Mouse (Mus musculus) hindbrain, embryonic 12.5 days (tissue): ENCODE results near the gene Kcnc3. TPM values are rescaled to one million over a fixed set of nuclear protein-coding genes. Genes with fewer than 3 reads are reported as not detected.

Experiments used
- ATAC-seq: fragments of 200-750 bp; cut with Nextera tagmentation; 2 replicates; pipeline ENCODE4 v1.8.0; 2017; ENCODE audit warnings: moderate TSS enrichment; ENCODE audit not compliant: low FRiP score
- H3K27ac ChIP-seq: fragments of 300-500 bp; sonication (generic); 2 replicates; pipeline ENCODE4 v1.5.1; 2016; ENCODE audit warnings: mild to moderate bottlenecking
- H3K27me3 ChIP-seq: fragments of 300-500 bp; sonication (generic); 2 replicates; pipeline ENCODE4 v1.6.1; 2016; ENCODE audit warnings: mild to moderate bottlenecking
- H3K36me3 ChIP-seq: fragments of 300-500 bp; sonication (generic); 2 replicates; pipeline ENCODE4 v1.6.1; 2016; ENCODE audit warnings: mild to moderate bottlenecking
- H3K4me1 ChIP-seq: fragments of 300-500 bp; sonication (generic); 2 replicates; pipeline ENCODE4 v1.6.1; 2016
- H3K4me2 ChIP-seq: fragments of 300-500 bp; sonication (generic); replicated peaks from 2 replicates; pipeline ENCODE4 v1.6.1; 2016; ENCODE audit warnings: mild to moderate bottlenecking
- H3K4me3 ChIP-seq: fragments of 300-500 bp; sonication (generic); 2 replicates; pipeline ENCODE4 v1.5.1; 2016; ENCODE audit warnings: mild to moderate bottlenecking
- H3K9ac ChIP-seq: fragments of 300-500 bp; sonication (generic); 2 replicates; pipeline ENCODE4 v1.6.1; 2016; ENCODE audit warnings: mild to moderate bottlenecking, moderate library complexity
- H3K9me3 ChIP-seq: fragments of 300-500 bp; sonication (generic); replicated peaks from 2 replicates; pipeline ENCODE4 v1.6.1; 2016; ENCODE audit warnings: mild to moderate bottlenecking
- WGBS: fragments of 180-500 bp; shearing (Covaris S2); methylation state at CpG from one replicate; pipeline ENCODE4 v1.1.7; 2016; 5-methylcytosine and 5-hydroxymethylcytosine counted together
- polyA plus RNA-seq: library from polyadenylated mRNA; unstranded; fragments of >200 nt; fragmentation: Nextera tagmentation; extraction: Ambion mirVana; gene quantifications from 2 replicates; pipeline ENCODE4 v1.2.1, GENCODE M21; 2016

The Kcnc3 gene
- polyA plus RNA-seq, 1 experiment from 2014 or later = 3.8 TPM

DNA sequence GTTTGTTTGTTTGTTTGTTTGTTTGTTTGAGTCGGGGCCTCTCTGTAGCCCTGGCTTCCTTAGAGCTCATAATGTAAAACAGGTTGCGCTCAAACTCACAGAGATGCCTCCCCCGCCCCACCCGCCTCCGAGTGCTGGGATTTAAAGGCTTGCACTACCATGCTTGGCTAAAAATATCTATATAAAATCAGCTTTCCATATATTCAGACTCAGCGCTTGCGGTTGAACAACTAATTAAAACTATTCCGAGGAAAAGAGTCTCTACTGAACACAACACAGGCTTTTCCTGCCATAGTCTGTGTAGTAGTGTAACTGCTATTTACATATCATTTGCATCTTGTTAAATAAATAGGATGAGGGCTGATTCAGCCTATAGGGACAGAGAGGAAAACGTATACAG lies 46.2 kb downstream of the Kcnc3 start:
- WGBS = 87% methylated on average over 9 of the region's 9 CpGs
- H3K27ac ChIP-seq = no peak overlapping the region
- H3K4me2 ChIP-seq = no peak overlapping the region
- no peaks in the 10 kb centered on the region for H3K36me3 ChIP-seq
- H3K4me3 ChIP-seq = no peak overlapping the region
- peaks cover 83% of the 10 kb centered on the region for H3K27me3 ChIP-seq
- H3K4me1 ChIP-seq = peaks cover 6% of the 10 kb centered on the region; the same call in 1 of the 2 replicates
- no peak overlapping the region for H3K9ac ChIP-seq
- H3K9me3 ChIP-seq = peaks cover 5% of the 10 kb centered on the region; the same call in 1 of the 2 replicates
- no peak for ATAC-seq

DNA sequence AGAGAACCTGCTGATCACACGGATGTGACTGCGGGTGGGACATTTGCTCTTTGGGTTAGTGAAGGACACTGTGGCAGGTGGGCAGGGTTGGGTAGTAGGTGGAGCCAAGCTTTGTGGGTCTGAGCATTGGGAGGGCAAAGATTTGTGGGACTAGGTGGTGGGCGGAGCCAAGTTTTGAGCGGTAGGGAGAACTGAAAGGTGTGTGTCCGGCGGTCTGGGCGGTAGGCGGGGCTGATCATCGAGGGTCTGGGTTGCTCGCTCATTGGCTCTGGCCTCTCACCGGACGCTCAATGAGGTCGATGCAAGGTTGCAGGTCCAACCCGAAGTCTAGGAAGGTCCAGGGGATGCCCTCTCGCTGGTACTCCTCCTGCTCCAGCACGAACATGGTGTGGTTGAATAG lies 48.2 kb downstream of the Kcnc3 start:
- no peak for ATAC-seq
- peaks cover 5% of the 10 kb centered on the region; the same call in 1 of the 2 replicates for H3K9me3 ChIP-seq
- H3K4me2 ChIP-seq = peak overlapping the region; percentile 33
- peaks cover 6% of the 10 kb centered on the region; the same call in 1 of the 2 replicates for H3K4me1 ChIP-seq
- no peaks in the 10 kb centered on the region for H3K36me3 ChIP-seq
- no peak overlapping the region for H3K9ac ChIP-seq
- H3K27me3 ChIP-seq = peaks cover 85% of the 10 kb centered on the region
- 2% methylated on average over 16 of the region's 16 CpGs for WGBS
- no peak overlapping the region for H3K27ac ChIP-seq
- peak overlapping the region; percentile 1; the same call in 1 of the 2 replicates for H3K4me3 ChIP-seq

DNA sequence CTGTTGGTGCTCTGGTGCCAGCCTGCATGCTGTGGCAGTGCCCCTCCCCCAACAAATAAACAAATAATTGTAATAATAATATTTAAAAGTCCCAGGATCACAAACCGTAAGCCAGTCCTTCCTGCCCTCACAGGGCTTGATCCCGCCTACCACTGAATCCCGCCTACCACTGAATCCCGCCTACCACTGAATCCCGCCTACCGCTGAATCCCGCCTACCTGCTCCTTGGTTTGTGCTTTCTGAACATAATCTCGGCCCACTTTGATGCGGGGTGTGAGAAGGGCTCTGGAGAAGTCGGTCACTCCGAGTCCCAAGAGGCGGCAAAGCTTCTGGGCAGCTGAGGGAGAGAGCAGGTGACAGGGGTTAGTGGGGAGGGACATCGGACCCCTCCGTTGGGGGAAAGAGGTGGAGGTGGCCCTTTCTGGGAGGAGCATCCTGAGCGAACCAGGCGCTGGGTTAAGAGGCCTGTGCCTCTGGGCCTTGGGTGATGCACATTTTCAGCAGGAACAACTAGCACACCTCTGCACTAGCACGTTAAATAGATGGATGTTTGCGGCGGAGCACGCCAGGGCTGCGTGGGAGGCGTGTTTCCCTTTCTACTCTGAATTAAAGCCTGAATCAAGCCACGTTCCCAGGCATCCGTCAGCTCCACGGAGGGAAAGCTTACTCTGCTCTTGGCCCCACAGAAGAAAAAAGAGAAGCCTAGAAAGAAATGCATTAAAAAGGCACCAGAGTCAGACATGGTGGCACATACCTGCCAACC lies 50.6 kb downstream of the Kcnc3 start:
- Histone ChIP-seq H3K27me3 (peaks cover 91% of the 10 kb centered on the region), H3K36me3 (no peaks in the 10 kb centered on the region), H3K4me2 (peak overlapping the region; percentile 22; the same call in 1 of the 2 replicates), H3K27ac (no peak overlapping the region), H3K4me1 (peaks cover 6% of the 10 kb centered on the region; the same call in 1 of the 2 replicates), H3K4me3 (no peak overlapping the region), H3K9ac (no peak overlapping the region), H3K9me3 (peaks cover 5% of the 10 kb centered on the region; the same call in 1 of the 2 replicates)
- whole genome bisulfite sequencing = 19% methylated on average over 25 of the region's 25 CpGs
- no peak for ATAC-seq

DNA sequence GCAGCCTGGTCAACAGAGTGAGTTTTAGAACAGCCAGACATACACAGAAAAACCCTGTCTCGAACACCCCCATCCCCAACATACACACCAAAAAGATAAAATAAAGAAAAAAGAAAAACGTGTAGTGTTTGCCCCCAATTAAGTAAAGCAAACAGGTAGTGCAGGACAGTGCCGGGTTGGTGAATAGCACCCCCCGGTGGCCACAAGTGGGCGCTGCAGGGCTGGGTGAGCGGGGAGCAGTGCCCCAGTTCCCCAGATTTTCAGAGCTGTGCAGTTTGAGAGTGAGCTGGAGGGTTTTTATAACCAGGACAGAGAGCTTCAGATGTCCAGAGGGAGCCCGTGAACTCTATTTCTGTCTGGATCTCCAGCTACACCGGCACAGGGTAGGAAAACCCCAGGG lies 51.4 kb downstream of the Kcnc3 start:
- Histone ChIP-seq H3K4me3 (no peak overlapping the region), H3K36me3 (no peaks in the 10 kb centered on the region), H3K9ac (no peak overlapping the region), H3K4me1 (peaks cover 6% of the 10 kb centered on the region; the same call in 1 of the 2 replicates), H3K4me2 (no peak overlapping the region), H3K27me3 (peaks cover 90% of the 10 kb centered on the region), H3K9me3 (peaks cover under 1% of the 10 kb centered on the region; the same call in 1 of the 2 replicates), H3K27ac (no peak overlapping the region)
- 36% methylated on average over 8 of the region's 8 CpGs for WGBS
- no peak for ATAC-seq

DNA sequence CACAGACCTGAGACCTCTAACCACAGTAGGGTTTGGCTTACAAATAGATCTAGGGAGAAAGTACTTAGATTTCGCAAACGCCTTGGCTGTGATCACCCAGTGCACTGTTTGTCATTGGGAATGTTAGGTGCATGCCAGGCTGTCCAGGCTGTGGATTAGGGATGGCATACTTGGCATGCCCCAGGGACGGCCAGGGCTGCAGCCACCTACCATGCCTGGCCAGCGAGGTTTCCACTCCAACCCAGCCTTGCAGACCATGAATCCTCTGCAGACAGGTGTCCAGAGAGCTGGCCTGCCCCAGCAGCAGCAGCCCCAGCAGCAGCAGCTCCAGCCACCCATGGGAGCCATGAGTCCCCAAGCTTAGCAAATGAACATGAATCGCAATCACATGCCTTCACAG lies 54.8 kb downstream of the Kcnc3 start:
- Histone ChIP-seq H3K27me3 (peaks cover 68% of the 10 kb centered on the region), H3K36me3 (no peaks in the 10 kb centered on the region), H3K27ac (no peak overlapping the region), H3K9ac (no peak overlapping the region), H3K9me3 (no peaks in the 10 kb centered on the region), H3K4me1 (no peaks in the 10 kb centered on the region), H3K4me3 (no peak overlapping the region), H3K4me2 (no peak overlapping the region)
- ATAC-seq = no peak
- 73% methylated on average over 5 of the region's 5 CpGs for whole genome bisulfite sequencing

DNA sequence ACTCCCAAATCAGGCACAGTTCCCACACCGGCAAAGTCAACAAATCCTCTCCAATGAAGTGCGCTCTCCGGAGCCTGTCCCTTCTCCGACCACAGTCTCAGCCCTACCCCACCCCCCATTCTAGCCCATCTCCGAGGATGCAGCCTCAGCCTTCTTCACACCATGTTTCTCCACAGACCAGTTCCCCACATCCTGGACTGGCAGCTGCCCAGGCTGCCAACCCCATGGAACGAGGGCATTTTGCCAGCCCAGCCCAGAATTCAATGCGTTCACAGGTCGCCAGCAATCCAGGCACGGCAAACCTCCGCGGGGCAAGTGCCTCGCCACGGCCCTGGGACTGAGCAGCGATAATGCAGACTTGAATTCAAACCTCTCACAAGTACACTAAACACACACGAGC lies 55.5 kb downstream of the Kcnc3 start:
- Histone ChIP-seq H3K4me1 (no peaks in the 10 kb centered on the region), H3K9ac (no peak overlapping the region), H3K9me3 (no peaks in the 10 kb centered on the region), H3K27ac (no peak overlapping the region), H3K4me3 (no peak overlapping the region), H3K4me2 (0 out of 2 replicates have a peak overlapping the region, but pooled peaks have one; percentile 8), H3K36me3 (no peaks in the 10 kb centered on the region), H3K27me3 (peaks cover 61% of the 10 kb centered on the region)
- WGBS = 32% methylated on average over 15 of the region's 15 CpGs
- ATAC-seq = no peak

DNA sequence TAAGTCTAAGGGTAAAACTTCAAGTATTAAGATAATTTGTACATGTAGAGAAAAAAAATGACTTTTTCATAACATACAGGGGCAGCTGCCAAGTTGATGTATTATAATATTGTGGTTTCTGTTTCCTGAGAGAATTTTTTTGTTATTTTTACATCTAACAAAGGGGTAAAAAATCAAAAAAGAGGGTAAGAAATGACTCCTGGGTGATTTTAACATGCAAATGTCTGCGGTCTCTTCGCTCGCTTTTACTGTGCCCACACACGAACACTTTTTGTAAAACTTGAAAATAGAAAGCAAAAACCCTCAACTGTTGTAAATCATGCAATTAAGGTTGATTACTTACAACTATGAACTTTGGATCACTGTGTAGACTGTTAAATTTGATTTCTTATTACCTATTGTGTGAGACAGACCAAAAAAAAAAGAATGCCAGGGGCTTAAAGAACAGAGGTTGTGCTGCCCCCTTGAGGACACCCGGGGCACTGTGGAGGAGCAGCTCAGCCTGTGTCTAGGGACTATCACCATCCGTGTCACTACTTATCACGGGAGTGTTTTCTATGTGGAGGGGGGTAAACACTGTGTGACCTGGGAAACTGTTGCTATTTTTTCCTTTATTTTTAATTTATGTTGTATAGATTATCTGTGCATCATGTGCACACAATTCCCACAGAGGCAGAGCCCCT lies 56.7 kb downstream of the Kcnc3 start:
- no peaks in the 10 kb centered on the region for H3K36me3 ChIP-seq
- no peak for ATAC-seq
- H3K4me2 ChIP-seq = no peak overlapping the region
- no peaks in the 10 kb centered on the region for H3K4me1 ChIP-seq
- H3K27ac ChIP-seq = no peak overlapping the region
- H3K9ac ChIP-seq = no peak overlapping the region
- WGBS = 52% methylated on average over 7 of the region's 7 CpGs
- H3K4me3 ChIP-seq = no peak overlapping the region
- H3K27me3 ChIP-seq = peaks cover 50% of the 10 kb centered on the region
- no peaks in the 10 kb centered on the region for H3K9me3 ChIP-seq

DNA sequence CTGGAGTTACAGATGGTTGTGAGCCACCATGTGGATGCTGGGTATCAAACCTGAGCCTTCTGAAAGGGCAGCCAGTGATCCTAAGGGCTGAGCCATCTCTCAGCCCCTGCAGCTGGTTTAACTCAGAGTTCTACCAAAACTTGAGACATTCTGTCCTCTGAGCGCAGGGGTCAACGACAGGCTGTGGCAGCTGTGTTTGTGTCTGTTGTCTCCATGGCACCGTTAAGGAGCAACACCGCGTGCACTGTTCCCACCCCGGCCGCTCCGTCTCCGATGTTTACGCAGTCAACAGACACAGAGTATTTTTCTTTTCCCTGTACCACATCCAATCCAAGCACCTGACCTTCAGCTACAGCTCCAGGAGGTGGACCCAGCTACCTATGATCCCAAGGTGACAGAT lies 57.3 kb downstream of the Kcnc3 start:
- no peak overlapping the region for H3K9ac ChIP-seq
- H3K27ac ChIP-seq = no peak overlapping the region
- 77% methylated on average over 10 of the region's 10 CpGs for WGBS
- no peaks in the 10 kb centered on the region for H3K9me3 ChIP-seq
- no peak overlapping the region for H3K4me3 ChIP-seq
- ATAC-seq = no peak
- no peaks in the 10 kb centered on the region for H3K36me3 ChIP-seq
- no peak overlapping the region for H3K4me2 ChIP-seq
- no peaks in the 10 kb centered on the region for H3K4me1 ChIP-seq
- H3K27me3 ChIP-seq = peaks cover 46% of the 10 kb centered on the region

DNA sequence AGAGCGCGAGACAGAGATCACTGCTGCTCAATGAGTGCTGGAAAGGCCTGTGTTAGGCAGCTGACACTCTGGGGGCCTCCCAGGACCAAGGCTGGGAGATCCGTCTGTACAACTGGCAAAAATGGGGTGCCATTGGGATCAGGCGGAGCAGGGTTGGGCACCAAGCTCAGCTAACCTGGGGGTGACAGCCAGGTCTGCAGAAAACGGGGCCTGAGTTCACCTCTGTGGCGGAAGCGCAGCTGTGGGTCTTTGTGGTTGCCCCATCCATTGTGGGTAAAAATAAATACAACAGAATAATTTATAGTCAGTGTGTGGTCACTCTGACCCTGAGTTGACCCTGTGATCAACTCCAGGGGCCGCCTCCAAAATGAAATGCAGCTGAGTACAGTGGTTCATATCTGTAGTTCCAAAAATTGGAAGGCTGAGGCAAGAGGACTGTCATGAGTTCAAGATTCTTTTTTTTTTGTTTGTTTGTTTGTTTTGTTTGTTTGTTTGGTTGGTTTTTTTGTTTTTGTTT lies 58.7 kb downstream of the Kcnc3 start:
- Histone ChIP-seq H3K4me2 (no peak overlapping the region), H3K27ac (no peak overlapping the region), H3K27me3 (peaks cover 32% of the 10 kb centered on the region), H3K36me3 (no peaks in the 10 kb centered on the region), H3K9me3 (no peaks in the 10 kb centered on the region), H3K4me1 (no peaks in the 10 kb centered on the region), H3K9ac (no peak overlapping the region), H3K4me3 (no peak overlapping the region)
- no peak for ATAC-seq
- 72% methylated on average over 8 of the region's 8 CpGs for WGBS

DNA sequence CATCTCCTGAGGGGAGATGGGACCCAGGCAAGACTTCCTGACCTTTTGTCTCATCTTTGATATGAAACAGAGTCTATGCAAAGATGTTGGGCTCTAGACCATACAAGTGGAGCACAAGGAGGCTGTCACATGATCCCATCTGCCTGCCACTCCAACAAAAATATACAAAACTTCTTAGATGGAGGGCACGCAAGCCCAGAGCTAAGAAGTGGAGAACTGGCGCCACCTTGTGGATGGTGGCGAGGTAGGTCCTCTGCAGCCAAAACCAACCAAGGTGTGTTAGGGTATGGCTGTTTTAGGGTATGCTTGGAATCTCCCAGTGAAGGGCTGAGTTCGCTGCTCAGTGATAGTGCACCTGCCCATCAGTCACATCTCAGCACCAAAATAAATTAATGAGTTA lies 59.5 kb downstream of the Kcnc3 start:
- H3K4me2 ChIP-seq = no peak overlapping the region
- ATAC-seq = no peak
- no peak overlapping the region for H3K27ac ChIP-seq
- H3K4me1 ChIP-seq = no peaks in the 10 kb centered on the region
- no peaks in the 10 kb centered on the region for H3K36me3 ChIP-seq
- WGBS = 12% methylated on average over 4 of the region's 4 CpGs
- no peak overlapping the region for H3K4me3 ChIP-seq
- no peaks in the 10 kb centered on the region for H3K9me3 ChIP-seq
- H3K27me3 ChIP-seq = peaks cover 26% of the 10 kb centered on the region
- H3K9ac ChIP-seq = no peak overlapping the region

DNA sequence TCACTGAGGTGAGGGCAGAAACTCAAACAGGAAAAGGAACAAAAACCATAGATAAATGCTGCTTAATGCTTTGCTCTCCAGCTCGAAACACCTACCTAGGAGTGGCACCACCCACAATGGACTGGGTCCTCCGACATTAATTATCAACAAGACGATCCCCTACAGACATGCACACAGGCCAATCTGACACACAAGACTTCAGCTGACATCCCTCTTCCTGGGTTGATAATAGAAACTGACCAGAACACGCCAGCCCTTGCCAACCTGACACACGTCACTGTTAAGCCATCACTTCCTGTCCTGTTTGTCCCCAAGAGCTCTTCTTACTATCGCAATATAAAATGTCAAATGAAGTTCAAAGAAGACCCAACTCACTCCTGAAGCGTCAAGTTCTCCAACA lies 61.0 kb downstream of the Kcnc3 start:
- peaks cover 18% of the 10 kb centered on the region for H3K27me3 ChIP-seq
- no peaks in the 10 kb centered on the region for H3K9me3 ChIP-seq
- no peaks in the 10 kb centered on the region for H3K36me3 ChIP-seq
- 78% methylated on average over 7 of the region's 7 CpGs for WGBS
- ATAC-seq = no peak
- H3K9ac ChIP-seq = no peak overlapping the region
- H3K4me1 ChIP-seq = no peaks in the 10 kb centered on the region
- no peak overlapping the region for H3K4me3 ChIP-seq
- H3K4me2 ChIP-seq = no peak overlapping the region
- no peak overlapping the region for H3K27ac ChIP-seq

DNA sequence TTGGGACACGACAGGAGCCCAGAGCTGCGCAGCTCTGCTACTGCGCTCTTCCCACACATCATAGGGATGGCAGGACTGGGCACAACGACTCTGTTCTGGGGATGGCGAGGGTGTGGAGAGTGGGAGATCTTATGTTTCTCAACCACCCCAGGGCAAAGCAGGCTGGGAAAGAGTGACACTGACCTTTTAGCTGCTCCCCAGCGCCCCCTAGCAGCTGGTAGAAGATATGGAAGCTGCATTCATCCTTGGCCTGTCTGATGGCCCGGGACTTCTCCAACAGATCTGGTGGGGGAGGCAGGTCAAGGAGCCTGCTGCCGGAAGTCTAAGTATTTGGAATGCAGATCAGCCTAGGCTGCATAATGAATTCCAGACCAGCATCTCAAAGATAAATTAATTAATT lies 63.3 kb downstream of the Kcnc3 start:
- 0 out of 2 replicates have a peak, but pooled peaks cover 7% of the 10 kb centered on the region for H3K27me3 ChIP-seq
- WGBS = 50% methylated on average over 8 of the region's 8 CpGs
- no peak overlapping the region for H3K9ac ChIP-seq
- H3K4me2 ChIP-seq = no peak overlapping the region
- H3K27ac ChIP-seq = no peak overlapping the region
- no peaks in the 10 kb centered on the region for H3K36me3 ChIP-seq
- H3K9me3 ChIP-seq = no peaks in the 10 kb centered on the region
- H3K4me1 ChIP-seq = no peaks in the 10 kb centered on the region
- ATAC-seq = no peak
- H3K4me3 ChIP-seq = no peak overlapping the region
